Mouse (Mus musculus): ENCODE results near the gene Msrb3. TPM values are rescaled to one million over a fixed set of nuclear protein-coding genes. Genes with fewer than 3 reads are reported as not detected.

The Msrb3 gene
- polyA plus RNA-seq, 1 experiment from 2014 or later = 9.2 TPM

DNA sequence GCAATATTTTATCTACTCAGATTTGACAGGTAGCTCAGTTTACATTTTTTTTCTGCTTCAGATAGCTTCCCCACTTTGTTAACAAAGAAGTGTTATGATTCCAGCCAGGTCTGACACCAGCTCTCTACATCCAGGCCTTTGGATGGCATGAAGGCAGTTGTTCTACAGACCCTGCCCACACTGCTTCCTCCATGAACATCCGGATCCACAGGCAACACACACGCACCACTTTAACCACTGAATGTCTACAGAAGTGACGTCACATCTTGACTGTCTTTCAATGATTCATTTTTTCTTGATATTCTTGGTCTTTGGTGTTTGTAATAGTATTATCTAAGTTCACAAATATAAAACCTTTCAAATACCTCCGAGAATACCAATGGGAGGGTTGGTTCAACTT lies 102.2 kb downstream of the Msrb3 start:
- H3K9me3 ChIP-seq (ENCODE audit: control insufficient read depth, low read length) = no peaks in the 10 kb centered on the region
- no peak overlapping the region for H3K4me3 ChIP-seq (ENCODE audit: low read depth, low read length)
- DNase-seq (ENCODE audit: low spot score) (no peak), ATAC-seq (ENCODE audit: low FRiP score) (no peak)
- no peak overlapping the region for H3K9ac ChIP-seq (ENCODE audit: low read depth, low read length)
- no peaks in the 10 kb centered on the region for H3K36me3 ChIP-seq (ENCODE audit: control insufficient read depth, insufficient read depth, low read length)
- WGBS = 95% methylated on average over 4 of the region's 4 CpGs
- no peaks in the 10 kb centered on the region for H3K4me1 ChIP-seq (replicated peaks; ENCODE audit: control insufficient read depth, insufficient read depth, low read length)
- H3K27me3 ChIP-seq (ENCODE audit: control insufficient read depth, insufficient read depth, low read length) = no peaks in the 10 kb centered on the region
- H3K27ac ChIP-seq (ENCODE audit: low read depth, low read length) = no peak overlapping the region
- H3K4me2 ChIP-seq (replicated peaks; ENCODE audit: low read depth, low read length) = no peak overlapping the region

DNA sequence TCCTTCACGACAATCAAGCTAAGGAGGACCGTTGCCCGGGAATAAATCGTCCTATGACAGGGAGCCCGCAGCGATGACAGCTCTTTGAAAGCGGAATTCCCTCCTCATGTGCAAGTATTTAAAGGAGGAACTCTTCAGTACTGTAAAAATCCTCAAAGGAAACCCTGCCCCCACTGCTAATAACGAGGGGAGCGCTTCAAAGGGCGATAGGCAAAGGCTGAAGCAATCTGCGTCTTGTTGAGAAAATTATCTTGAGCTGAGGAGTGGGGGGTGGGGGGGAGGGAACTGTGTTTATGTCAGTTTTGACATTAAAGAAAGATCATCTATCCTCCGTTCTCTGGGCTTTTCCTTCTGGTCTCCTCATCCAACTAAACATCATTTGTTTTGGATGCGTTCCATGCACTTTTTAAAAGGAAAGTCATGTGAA lies 104.5 kb downstream of the Msrb3 start:
- Histone ChIP-seq H3K9me3 (ENCODE audit: control insufficient read depth, low read length) (no peaks in the 10 kb centered on the region), H3K4me2 (replicated peaks; ENCODE audit: low read depth, low read length) (no peak overlapping the region), H3K4me1 (replicated peaks; ENCODE audit: control insufficient read depth, insufficient read depth, low read length) (no peaks in the 10 kb centered on the region), H3K36me3 (ENCODE audit: control insufficient read depth, insufficient read depth, low read length) (no peaks in the 10 kb centered on the region), H3K27ac (ENCODE audit: low read depth, low read length) (no peak overlapping the region), H3K4me3 (ENCODE audit: low read depth, low read length) (no peak overlapping the region), H3K27me3 (ENCODE audit: control insufficient read depth, insufficient read depth, low read length) (no peaks in the 10 kb centered on the region), H3K9ac (ENCODE audit: low read depth, low read length) (no peak overlapping the region)
- ATAC-seq (ENCODE audit: low FRiP score) (no peak), DNase-seq (ENCODE audit: low spot score) (no peak)
- 43% methylated on average over 13 of the region's 13 CpGs for WGBS

DNA sequence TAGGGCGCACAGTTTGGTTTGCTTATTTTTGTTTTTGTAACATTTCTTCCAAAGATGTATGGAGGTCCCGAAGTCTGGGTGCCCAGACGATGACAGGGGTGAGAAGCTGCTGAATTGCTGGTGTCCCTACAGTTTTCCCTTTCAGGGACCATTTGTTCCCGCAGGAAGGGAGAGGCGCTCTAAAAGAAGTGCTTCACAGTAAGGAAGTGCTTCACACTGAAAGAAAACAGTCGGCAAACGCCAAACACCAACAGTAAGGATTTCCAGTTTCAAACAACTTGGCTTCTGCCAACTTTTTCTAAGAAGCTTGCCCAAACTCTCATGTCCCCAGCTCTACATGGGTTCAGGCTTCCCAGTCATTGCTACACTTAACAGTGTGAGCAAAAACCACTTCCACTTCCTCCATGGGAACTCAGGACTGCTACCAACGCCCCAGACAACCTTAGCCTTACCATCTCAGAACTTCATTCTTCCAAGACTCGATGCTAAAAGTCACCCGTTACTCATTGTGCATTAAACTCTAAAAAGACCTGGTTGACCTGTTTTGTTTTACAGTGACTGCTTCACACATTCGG lies 106.6 kb downstream of the Msrb3 start:
- H3K4me1 ChIP-seq (replicated peaks; ENCODE audit: control insufficient read depth, insufficient read depth, low read length) = no peaks in the 10 kb centered on the region
- H3K36me3 ChIP-seq (ENCODE audit: control insufficient read depth, insufficient read depth, low read length) = no peaks in the 10 kb centered on the region
- no peak overlapping the region for H3K4me2 ChIP-seq (replicated peaks; ENCODE audit: low read depth, low read length)
- H3K9me3 ChIP-seq (ENCODE audit: control insufficient read depth, low read length) = no peaks in the 10 kb centered on the region
- H3K9ac ChIP-seq (ENCODE audit: low read depth, low read length) = no peak overlapping the region
- H3K4me3 ChIP-seq (ENCODE audit: low read depth, low read length) = no peak overlapping the region
- no peak for DNase-seq (ENCODE audit: low spot score)
- no peaks in the 10 kb centered on the region for H3K27me3 ChIP-seq (ENCODE audit: control insufficient read depth, insufficient read depth, low read length)
- WGBS = 64% methylated on average over 11 of the region's 11 CpGs
- ATAC-seq (ENCODE audit: low FRiP score) = no peak
- H3K27ac ChIP-seq (ENCODE audit: low read depth, low read length) = no peak overlapping the region

DNA sequence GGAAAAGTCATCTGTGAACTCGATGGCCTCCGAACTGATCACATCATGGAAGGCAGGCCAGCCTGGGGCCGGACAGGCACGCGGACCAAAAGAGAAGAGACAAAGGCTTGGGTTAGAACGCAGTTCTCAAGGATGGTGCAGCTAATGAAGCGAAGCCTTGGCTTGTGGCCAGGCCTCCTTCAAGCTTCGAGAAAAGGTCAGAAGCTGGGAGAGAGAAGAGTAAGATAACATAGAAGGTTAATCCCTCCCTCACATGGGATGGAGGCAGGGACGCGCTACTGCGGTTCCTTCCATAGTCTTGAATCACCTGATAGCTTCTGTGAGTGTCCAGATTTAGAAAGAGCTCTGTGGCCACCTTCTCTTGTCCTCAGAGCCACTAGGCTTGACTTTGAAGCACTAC lies 107.5 kb downstream of the Msrb3 start:
- Histone ChIP-seq H3K4me1 (replicated peaks; ENCODE audit: control insufficient read depth, insufficient read depth, low read length) (no peaks in the 10 kb centered on the region; the same call in 1 of the 2 replicates), H3K36me3 (ENCODE audit: control insufficient read depth, insufficient read depth, low read length) (no peaks in the 10 kb centered on the region), H3K9ac (ENCODE audit: low read depth, low read length) (no peak overlapping the region), H3K27me3 (ENCODE audit: control insufficient read depth, insufficient read depth, low read length) (no peaks in the 10 kb centered on the region), H3K27ac (ENCODE audit: low read depth, low read length) (no peak overlapping the region), H3K4me3 (ENCODE audit: low read depth, low read length) (no peak overlapping the region), H3K9me3 (ENCODE audit: control insufficient read depth, low read length) (no peaks in the 10 kb centered on the region), H3K4me2 (replicated peaks; ENCODE audit: low read depth, low read length) (no peak overlapping the region)
- no peak for ATAC-seq (ENCODE audit: low FRiP score)
- no peak for DNase-seq (ENCODE audit: low spot score)
- 86% methylated on average over 11 of the region's 11 CpGs for WGBS

DNA sequence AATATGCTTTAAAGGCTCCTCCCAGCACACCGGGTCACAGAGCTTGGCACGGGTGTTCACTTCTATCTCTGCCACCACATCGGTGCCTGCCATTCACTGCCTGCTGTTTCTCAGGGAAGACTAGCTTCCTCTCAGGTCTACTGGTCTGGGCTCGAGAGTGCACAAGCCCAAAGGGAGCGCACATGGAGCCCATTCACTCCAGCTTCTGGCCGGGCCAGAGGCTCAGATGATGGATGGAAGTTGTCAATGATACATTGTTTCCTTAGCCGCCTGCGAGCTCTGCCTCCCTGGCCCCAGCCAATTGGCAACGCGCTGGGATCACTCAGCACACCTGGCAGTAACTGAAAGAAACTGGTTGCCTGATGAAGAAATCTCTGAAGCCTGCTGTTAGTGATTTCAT lies 111.7 kb downstream of the Msrb3 start:
- H3K9me3 ChIP-seq (ENCODE audit: control insufficient read depth, low read length) = no peaks in the 10 kb centered on the region
- 27% methylated on average over 10 of the region's 10 CpGs for WGBS
- no peaks in the 10 kb centered on the region; the same call in 1 of the 2 replicates for H3K4me1 ChIP-seq (replicated peaks; ENCODE audit: control insufficient read depth, insufficient read depth, low read length)
- H3K4me2 ChIP-seq (replicated peaks; ENCODE audit: low read depth, low read length) = no peak overlapping the region
- H3K9ac ChIP-seq (ENCODE audit: low read depth, low read length) = no peak overlapping the region
- no peak overlapping the region for H3K4me3 ChIP-seq (ENCODE audit: low read depth, low read length)
- no peak overlapping the region for H3K27ac ChIP-seq (ENCODE audit: low read depth, low read length)
- no peaks in the 10 kb centered on the region for H3K36me3 ChIP-seq (ENCODE audit: control insufficient read depth, insufficient read depth, low read length)
- DNase-seq (ENCODE audit: low spot score) (peak; percentile 49), ATAC-seq (ENCODE audit: low FRiP score) (peak; percentile 66; the same call in 1 of the 2 replicates)
- no peaks in the 10 kb centered on the region for H3K27me3 ChIP-seq (ENCODE audit: control insufficient read depth, insufficient read depth, low read length)

DNA sequence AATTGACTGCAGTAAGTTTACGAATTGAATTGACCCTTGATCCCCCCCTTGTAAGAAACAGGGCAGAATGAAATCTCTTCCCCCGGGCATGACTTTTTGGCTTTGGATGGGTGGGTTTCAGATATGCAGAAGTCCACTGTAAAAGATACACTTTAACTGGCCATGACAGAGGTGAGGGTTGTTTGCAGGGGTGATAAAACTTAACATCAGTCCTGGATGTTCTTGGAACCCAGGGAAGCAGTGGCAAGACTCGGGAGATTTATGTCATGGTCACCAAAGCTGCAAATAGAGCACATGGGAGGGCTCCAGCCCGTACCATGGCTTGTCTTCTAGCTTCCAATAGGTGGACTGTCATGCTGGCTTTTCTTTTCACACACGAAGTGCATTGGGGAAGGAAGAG lies 114.4 kb downstream of the Msrb3 start:
- WGBS = 51% methylated on average over 5 of the region's 5 CpGs
- H3K27ac ChIP-seq (ENCODE audit: low read depth, low read length) = no peak overlapping the region
- ATAC-seq (ENCODE audit: low FRiP score) (no peak), DNase-seq (ENCODE audit: low spot score) (no peak)
- H3K36me3 ChIP-seq (ENCODE audit: control insufficient read depth, insufficient read depth, low read length) = no peaks in the 10 kb centered on the region
- H3K9ac ChIP-seq (ENCODE audit: low read depth, low read length) = no peak overlapping the region
- H3K4me2 ChIP-seq (replicated peaks; ENCODE audit: low read depth, low read length) = no peak overlapping the region
- H3K9me3 ChIP-seq (ENCODE audit: control insufficient read depth, low read length) = no peaks in the 10 kb centered on the region
- H3K4me3 ChIP-seq (ENCODE audit: low read depth, low read length) = no peak overlapping the region
- no peaks in the 10 kb centered on the region; the same call in 1 of the 2 replicates for H3K4me1 ChIP-seq (replicated peaks; ENCODE audit: control insufficient read depth, insufficient read depth, low read length)
- H3K27me3 ChIP-seq (ENCODE audit: control insufficient read depth, insufficient read depth, low read length) = no peaks in the 10 kb centered on the region

DNA sequence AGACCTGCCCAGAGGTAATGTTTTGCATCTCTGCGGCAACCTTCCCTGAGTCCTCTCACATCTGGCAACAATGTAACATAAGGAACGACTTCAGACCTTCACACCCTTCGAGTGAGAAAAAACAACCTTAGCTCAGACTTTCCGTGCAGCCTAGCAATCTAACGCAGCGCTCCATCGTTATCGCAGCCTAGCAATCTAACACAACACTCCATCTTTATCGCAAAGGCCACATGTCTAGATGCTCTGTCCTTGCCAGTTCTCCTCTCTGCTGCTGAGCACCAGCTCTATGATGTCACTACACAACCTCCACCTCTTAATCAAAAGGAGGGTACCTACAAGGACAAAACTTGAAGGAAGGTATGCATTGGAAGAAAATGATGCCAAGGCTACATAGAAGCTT lies 115.5 kb downstream of the Msrb3 start:
- Histone ChIP-seq H3K4me3 (ENCODE audit: low read depth, low read length) (no peak overlapping the region), H3K27ac (ENCODE audit: low read depth, low read length) (no peak overlapping the region), H3K9ac (ENCODE audit: low read depth, low read length) (no peak overlapping the region), H3K9me3 (ENCODE audit: control insufficient read depth, low read length) (no peaks in the 10 kb centered on the region), H3K27me3 (ENCODE audit: control insufficient read depth, insufficient read depth, low read length) (no peaks in the 10 kb centered on the region), H3K36me3 (ENCODE audit: control insufficient read depth, insufficient read depth, low read length) (no peaks in the 10 kb centered on the region), H3K4me2 (replicated peaks; ENCODE audit: low read depth, low read length) (no peak overlapping the region), H3K4me1 (replicated peaks; ENCODE audit: control insufficient read depth, insufficient read depth, low read length) (no peaks in the 10 kb centered on the region; the same call in 1 of the 2 replicates)
- ATAC-seq (ENCODE audit: low FRiP score) (no peak), DNase-seq (ENCODE audit: low spot score) (no peak)
- WGBS = 86% methylated on average over 9 of the region's 9 CpGs

DNA sequence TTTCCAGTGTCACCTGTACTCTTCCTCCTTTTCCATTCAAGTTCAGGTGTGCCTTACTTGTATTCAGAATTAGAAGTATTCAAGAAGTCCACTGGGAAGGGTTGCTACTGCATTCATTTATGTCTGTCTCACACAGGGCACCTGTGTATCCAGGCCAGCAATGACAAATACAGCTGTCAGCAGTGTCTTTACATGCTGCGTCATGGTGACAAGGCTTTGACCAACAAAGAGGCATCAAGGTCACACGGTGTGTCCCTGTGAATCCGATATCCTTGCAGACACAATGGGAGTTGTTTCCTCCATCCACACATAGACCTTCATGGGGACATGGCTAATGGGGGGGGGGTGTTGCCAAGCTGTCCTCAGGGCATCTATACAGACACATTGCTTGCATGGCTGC lies 121.4 kb downstream of the Msrb3 start:
- ATAC-seq (ENCODE audit: low FRiP score) = no peak
- H3K27ac ChIP-seq (ENCODE audit: low read depth, low read length) = no peak overlapping the region
- H3K4me2 ChIP-seq (replicated peaks; ENCODE audit: low read depth, low read length) = no peak overlapping the region

DNA sequence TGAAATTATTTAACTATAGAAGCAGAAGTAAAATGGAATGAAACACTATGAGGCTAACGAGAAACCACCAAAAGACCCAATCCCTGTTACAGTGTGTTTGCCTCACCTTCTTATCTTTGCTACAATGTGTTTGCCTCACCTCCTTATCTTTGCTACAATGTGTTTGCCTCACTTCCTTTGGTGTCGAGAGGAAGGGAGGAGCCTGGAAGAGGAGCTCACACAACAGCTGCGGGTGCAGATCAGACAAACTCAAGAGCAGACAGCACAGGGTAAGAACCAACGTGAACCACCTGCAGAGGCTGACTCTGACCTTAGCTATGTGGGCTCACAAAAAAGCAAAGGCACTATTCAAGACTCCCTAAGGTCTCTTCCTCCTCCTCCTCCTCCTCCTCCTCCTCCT lies 123.5 kb downstream of the Msrb3 start:
- 82% methylated on average over 4 of the region's 4 CpGs for WGBS
- ATAC-seq (ENCODE audit: low FRiP score) = no peak
- no peak for DNase-seq (ENCODE audit: low spot score)

More for the DNA sequence above, 121.4 kb downstream of the Msrb3 start:
- no peaks in the 10 kb centered on the region for H3K9me3 ChIP-seq (ENCODE audit: control insufficient read depth, low read length)
- DNase-seq (ENCODE audit: low spot score) = no peak
- no peaks in the 10 kb centered on the region for H3K27me3 ChIP-seq (ENCODE audit: control insufficient read depth, insufficient read depth, low read length)
- H3K4me1 ChIP-seq (replicated peaks; ENCODE audit: control insufficient read depth, insufficient read depth, low read length) = no peaks in the 10 kb centered on the region
- H3K4me3 ChIP-seq (ENCODE audit: low read depth, low read length) = no peak overlapping the region
- H3K9ac ChIP-seq (ENCODE audit: low read depth, low read length) = no peak overlapping the region
- H3K36me3 ChIP-seq (ENCODE audit: control insufficient read depth, insufficient read depth, low read length) = no peaks in the 10 kb centered on the region
- WGBS = 86% methylated on average over 3 of the region's 3 CpGs

More for the DNA sequence above, 123.5 kb downstream of the Msrb3 start:
- no peaks in the 10 kb centered on the region for H3K36me3 ChIP-seq (ENCODE audit: control insufficient read depth, insufficient read depth, low read length)
- no peak overlapping the region for H3K4me2 ChIP-seq (replicated peaks; ENCODE audit: low read depth, low read length)
- no peak overlapping the region for H3K9ac ChIP-seq (ENCODE audit: low read depth, low read length)
- H3K27me3 ChIP-seq (ENCODE audit: control insufficient read depth, insufficient read depth, low read length) = no peaks in the 10 kb centered on the region
- H3K4me3 ChIP-seq (ENCODE audit: low read depth, low read length) = no peak overlapping the region
- no peaks in the 10 kb centered on the region for H3K9me3 ChIP-seq (ENCODE audit: control insufficient read depth, low read length)
- no peak overlapping the region for H3K27ac ChIP-seq (ENCODE audit: low read depth, low read length)
- no peaks in the 10 kb centered on the region for H3K4me1 ChIP-seq (replicated peaks; ENCODE audit: control insufficient read depth, insufficient read depth, low read length)

Data from hindbrain, embryonic 11.5 days (tissue).